Mouse (Mus musculus) heart, adult 2 months (tissue): ENCODE measurements around the gene Htr2a.
A peak's percentile ranks its signal among the peaks of the same experiment; 100 is the strongest.

Source experiments
- CTCF ChIP-seq: fragments of 200-600 bp; IDR thresholded peaks from 2 replicates; pipeline ENCODE4 v1.8.1; 2022; ENCODE audit warnings: antibody characterized with exemption, mild to moderate bottlenecking, moderate library complexity
- EP300 ChIP-seq: fragments of 200-500 bp; IDR thresholded peaks from 2 replicates; pipeline ENCODE4 v1.6.1; 2011; ENCODE audit warnings: low read depth, low read length, control low read depth; ENCODE audit not compliant: insufficient read depth

- TF ChIP-seq CTCF (no peak), EP300 (peak; percentile 59; the same call in 1 of the 2 replicates)
Measured at GRCm38 (mm10) chr14:74657227-74657626, 16.6 kb downstream of the Htr2a start.
